Mouse (Mus musculus) ES-CJ7 (cell line): ENCODE data around the gene Rchy1.

Experiments used
- DNase-seq: peaks from one replicate; pipeline ENCODE4 v3.0.0; 2011; ENCODE audit warnings: low read depth, low spot score

Gene Rchy1

GRCm38 (mm10) chr5:91962639-91963440, at the start of gene Rchy1:
Rchy1 (minus strand) TSS chr5:91963068.
- DNase-seq = peak; percentile 98

- DNase-seq = no peak
Measured at GRCm38 (mm10) chr5:92011756-92012155, 48.9 kb upstream of the Rchy1 start.

DNA sequence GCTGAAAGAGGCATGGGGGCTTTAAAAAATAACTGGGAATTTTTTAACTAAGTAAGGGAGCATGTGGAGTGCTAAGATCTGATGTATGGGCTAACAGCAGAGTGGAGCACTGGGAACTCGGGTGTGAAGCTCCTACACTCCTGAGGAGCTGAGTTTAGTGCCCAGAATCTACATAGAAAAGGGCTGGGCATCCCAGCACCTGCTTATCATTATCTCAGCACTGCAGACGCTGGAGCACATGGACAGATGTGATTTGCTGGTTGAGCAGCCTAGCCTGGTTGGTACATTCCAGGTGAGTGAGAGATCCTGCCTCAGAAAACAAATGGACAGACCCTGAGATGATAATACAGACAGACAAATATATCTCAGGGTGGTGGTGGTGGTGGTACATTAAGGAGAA, 47.0 kb upstream of the Rchy1 start:
- DNase-seq = no peak

- DNase-seq = no peak
Measured at GRCm38 (mm10) chr5:92003011-92003410, 40.1 kb upstream of the Rchy1 start.

DNA sequence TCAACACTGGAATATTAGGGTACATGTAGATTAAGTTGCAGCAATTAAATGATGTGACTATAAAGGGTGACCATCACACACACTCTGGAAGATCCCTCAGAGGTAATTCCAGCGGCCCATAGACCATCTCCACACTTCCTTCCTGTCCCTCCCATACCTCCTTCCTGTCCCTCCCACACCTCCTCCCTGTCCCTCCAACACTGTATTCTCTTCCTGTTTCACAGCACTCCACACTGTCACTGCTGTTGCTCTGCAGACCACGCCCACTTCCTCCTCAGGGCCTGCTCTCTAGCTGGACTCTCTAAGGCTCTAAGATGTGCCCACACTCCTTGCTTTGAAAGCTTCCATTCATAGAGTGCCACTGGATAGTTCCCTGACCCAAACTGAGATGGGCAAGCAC, 37.9 kb upstream of the Rchy1 start:
- DNase-seq = peak; percentile 28

GRCm38 (mm10) chr5:91994546-91994945, 31.7 kb upstream of the Rchy1 start:
- peak; percentile 82 for DNase-seq

GRCm38 (mm10) chr5:91993061-91993460, 30.2 kb upstream of the Rchy1 start:
- DNase-seq = no peak

DNA sequence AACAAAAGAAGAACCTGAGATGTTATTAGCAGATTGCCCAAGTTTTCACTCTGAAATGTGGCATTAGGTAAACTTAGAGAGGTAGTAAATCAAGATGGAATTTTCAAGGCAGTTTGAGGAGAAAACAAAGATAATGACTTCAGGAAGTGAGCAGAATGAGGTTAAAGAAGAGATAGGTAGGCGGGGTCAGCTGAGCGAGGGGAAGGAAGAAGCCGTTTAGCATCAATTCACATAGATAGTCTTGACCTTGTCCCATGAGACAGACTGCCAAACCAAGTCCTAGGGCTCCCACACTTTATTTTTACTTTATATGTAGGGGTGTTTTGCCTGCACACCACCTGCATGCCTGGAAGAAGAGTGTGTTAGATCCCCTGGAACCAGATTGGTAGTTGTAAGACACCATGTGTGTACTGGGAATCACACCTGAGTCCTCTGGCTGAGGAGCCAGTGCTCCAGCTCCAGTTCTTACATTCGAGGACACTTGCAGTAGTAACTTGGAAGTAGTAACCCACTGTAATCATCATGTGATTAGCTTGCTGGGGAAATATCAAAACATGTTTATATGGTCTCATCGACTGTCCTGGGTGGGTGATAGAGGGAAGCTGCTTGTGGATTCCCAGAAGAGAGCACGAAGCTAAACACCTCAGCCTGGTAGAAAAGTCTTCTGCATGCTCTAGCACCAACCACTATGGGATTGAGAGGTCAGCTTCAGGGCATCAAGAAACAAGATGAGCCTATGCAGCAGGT, 28.5 kb upstream of the Rchy1 start:
- peak; percentile 31 for DNase-seq

DNA sequence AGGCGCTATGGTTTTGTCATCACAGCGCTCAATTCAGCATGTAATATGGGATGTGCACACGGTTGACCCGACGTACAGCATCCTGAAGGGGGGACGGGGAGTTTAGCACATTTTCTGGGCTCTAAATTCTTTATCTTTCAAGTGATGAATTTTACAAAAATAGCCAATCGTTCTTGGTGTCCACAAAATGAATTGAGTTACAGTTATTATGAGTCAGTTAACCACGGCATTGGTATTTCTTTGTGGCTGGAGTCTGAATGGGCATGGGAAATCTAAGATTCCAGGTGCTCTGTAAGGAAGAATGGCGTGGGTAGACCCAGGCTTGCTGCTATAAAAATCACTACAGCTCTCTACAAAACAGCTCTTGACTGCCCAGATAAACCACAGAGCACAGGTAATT, 26.4 kb upstream of the Rchy1 start:
- no peak for DNase-seq

DNA sequence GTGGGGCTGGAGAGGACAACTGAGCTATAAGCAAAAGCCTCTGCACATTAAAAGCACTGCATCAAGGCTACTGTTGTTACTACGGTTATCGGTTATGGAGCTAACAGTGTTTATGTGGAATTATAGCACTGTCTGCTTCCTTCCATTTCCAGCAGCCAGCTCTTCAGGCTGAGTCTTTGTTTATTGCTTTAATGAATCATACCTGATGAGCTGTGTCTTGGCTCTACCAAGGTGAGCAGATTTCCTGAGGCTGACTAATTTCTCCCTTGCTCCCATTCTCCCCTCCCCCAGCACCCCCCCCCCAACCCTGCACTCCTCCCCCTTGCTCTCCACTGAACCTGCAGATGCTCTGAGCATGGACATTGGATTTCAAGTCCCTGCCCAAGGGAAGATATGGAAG, 24.9 kb upstream of the Rchy1 start:
- DNase-seq = no peak

DNA sequence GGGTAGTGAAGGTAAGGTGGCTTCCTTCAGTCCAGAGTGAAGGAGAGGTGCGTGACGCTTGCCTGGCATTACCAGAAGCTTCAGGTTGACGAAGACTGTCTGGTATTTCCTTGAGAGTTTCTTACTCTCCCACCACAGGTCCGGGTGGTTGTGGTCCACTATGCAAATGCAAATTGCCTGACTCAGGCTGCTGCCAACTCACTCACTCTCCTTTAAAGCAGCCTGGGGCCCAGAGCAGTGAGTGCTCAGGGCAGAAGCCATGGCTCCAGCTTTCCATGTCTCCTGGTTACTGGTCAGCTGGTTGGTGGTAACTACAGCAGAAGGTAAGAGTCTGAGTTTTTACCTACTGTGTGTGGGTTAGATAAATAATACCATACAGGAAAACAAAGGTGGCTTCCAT, 24.4 kb upstream of the Rchy1 start, which contains the start of gene Odaph:
Gene Odaph (plus strand): TSS at position 240 of the 400 bp plus-strand sequence.
- DNase-seq = no peak

- peak; percentile 72 for DNase-seq
Measured at GRCm38 (mm10) chr5:91985721-91986120, 22.9 kb upstream of the Rchy1 start.

GRCm38 (mm10) chr5:91983490-91983889, 20.6 kb upstream of the Rchy1 start:
- DNase-seq = no peak

DNA sequence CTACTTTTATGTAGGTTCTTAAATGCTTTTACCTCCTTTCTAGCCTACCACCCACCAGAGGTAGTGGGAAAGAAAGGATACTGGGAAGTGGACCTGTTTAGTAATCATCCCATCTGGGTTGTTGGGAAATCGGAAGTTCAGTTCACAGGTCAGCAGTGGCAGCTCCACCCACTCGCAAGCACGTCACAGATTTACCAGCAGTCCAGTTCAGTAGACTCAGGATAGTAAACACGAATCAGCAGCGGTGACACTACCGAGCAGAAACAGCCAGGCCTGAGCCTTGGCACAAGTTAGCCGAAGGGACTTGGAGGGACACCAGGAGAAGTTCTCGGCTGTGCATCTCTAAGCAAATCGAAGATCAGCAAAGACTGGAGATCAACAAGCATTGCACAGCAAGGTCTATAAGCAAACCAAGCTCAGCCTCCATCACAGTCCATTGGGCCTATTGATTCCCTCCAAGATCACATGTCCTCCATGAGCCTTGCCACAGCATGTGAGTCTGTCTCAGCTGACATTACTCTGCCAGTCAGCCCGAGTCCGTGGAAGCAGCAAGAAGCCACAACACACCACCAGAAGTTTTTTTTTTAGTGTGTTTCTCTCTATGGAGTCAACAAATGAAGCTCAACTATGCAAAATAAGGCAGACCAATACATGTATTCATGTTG, 18.4 kb upstream of the Rchy1 start:
- no peak for DNase-seq

- peak; percentile 35 for DNase-seq
Measured at GRCm38 (mm10) chr5:91977397-91977770, 14.5 kb upstream of the Rchy1 start.

GRCm38 (mm10) chr5:91976566-91977396, 13.9 kb upstream of the Rchy1 start:
- no peak for DNase-seq

DNA sequence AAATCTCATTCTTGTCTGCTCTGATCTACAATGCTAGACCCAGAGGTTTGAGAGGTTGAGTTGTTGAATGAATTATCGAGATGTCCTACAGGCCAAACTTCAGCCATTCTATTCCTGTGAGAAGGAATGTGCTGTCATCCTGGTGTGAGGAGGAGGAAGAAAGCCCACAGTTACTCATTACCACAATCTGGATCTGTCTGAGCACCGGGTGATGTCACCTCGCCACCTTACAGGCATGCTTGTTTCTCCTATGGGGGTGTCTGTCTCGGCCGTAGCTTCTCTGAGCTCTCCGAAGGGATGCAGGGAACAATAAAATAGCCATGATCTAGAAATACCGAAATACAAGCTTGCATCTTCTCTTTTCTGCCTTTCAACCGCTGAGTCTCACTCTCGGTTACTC, 12.9 kb upstream of the Rchy1 start:
- no peak for DNase-seq

DNA sequence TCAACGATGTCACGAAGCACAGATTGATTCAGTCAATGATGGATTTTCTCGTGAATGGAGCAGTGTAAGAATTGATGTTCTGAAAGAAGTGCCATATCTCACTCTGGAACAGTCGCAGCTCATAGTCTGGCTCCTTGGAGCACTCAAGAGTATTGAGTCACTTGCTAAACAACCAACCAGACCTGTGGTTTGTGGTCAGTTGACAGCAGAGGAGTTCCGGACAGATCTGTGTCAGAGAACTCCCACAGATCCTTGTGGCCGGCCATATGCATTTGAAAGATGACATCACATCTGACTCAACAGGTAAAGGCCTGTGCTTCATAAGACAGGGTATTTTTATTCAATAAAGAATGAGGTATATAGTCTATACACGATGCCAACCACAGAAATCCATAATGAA, 11.1 kb upstream of the Rchy1 start:
- no peak for DNase-seq

DNA sequence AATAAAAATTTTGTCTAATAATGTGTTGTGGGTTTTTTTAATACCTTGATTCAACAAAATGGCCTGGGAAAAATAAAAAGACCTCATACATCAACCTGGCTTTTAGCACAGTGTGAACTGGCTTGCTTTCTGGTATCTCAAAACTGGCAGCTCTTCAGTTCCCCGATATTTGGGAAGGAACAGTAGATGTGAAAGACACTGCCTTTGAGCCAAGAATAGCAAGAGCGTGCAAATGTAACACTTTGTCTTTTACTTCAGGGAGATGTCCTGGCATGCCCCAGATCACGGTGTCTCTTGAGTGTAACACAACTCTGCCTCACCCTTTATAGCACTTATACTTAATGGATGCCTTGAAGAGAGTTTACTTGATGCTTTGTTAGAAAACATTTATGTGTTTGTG, 9.2 kb upstream of the Rchy1 start:
- no peak for DNase-seq

DNA sequence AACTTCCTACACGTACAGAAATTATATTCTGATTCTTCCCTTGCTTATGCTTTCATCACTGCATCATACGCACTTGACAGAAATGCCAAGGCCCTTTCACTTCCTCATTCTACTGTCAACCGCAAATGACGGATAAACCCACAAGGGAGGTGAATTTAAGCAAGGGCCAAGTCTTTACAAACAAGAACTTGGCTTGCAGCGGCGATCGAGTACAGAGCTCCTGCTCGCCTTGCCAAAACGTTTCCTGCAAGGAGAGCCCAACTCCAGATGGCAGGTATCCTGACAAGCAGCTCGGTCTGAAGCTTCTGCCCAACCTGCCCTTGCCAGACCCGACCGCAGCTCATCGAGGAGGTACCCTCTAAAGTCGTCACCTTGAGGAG, 619 bp downstream of the Rchy1 start:
- no peak for DNase-seq

DNA sequence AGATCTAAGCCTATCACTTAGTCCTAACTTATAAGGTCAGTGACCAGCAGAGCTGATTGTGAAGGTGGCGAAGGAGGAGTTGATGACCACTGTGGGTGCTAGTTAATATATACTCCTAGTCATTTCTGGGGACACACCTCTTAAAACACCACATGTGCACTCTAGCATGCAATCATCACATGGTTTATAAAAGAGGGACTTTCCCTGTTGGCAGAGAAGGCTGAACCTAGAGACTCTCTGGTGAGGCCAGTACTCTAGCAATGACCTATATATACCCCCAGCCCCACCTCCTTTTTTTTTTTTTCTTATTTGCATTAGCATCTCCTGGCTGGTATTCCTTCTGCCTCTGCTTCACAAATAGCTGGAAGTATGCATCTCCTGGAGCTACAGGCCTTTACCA, 1.5 kb downstream of the Rchy1 start:
- DNase-seq = no peak
